Mouse (Mus musculus) liver, adult 2 months (tissue): Measurements from ENCODE around the gene Itpr2. TPM values are rescaled to one million over a fixed set of nuclear protein-coding genes. Genes with fewer than 3 reads are reported as not detected.

ENCODE experiments used
- DNase-seq: peaks from one replicate; pipeline ENCODE4 v3.0.0-alpha.2; 2011; ENCODE audit warnings: low read depth, low spot score; ENCODE audit errors: extremely low read depth
- H3K27ac ChIP-seq: fragments of 200-500 bp; replicated peaks from 2 replicates; pipeline ENCODE4 v1.5.1; 2012; ENCODE audit warnings: low read depth, mild to moderate bottlenecking, control low read depth, inconsistent platforms, low read length; ENCODE audit not compliant: insufficient read depth
- H3K27me3 ChIP-seq: fragments of 200-500 bp; 2 replicates; pipeline ENCODE4 v1.6.1; 2012; ENCODE audit warnings: mild to moderate bottlenecking, moderate library complexity, low read length, inconsistent platforms; ENCODE audit not compliant: control insufficient read depth, insufficient read depth
- H3K36me3 ChIP-seq: fragments of 200-500 bp; 2 replicates; pipeline ENCODE4 v1.6.1; 2012; ENCODE audit warnings: low read length, inconsistent platforms; ENCODE audit not compliant: control insufficient read depth, insufficient read depth
- H3K4me1 ChIP-seq: fragments of 200-500 bp; 2 replicates; pipeline ENCODE4 v1.6.1; 2011; ENCODE audit warnings: low read length; ENCODE audit not compliant: control insufficient read depth, insufficient read depth
- H3K4me3 ChIP-seq: fragments of 200-500 bp; 2 replicates; pipeline ENCODE4 v1.5.1; 2011; ENCODE audit warnings: low read depth, mild to moderate bottlenecking, control low read depth, low read length, moderate library complexity; ENCODE audit not compliant: insufficient read depth
- H3K79me2 ChIP-seq: fragments of 200-500 bp; 2 replicates; pipeline ENCODE4 v1.6.1; 2012; ENCODE audit warnings: inconsistent platforms, mild to moderate bottlenecking, low read length, moderate library complexity; ENCODE audit not compliant: control insufficient read depth, insufficient read depth
- H3K9ac ChIP-seq: fragments of 200-500 bp; 2 replicates; pipeline ENCODE4 v1.6.1; 2012; ENCODE audit warnings: low read depth, mild to moderate bottlenecking, control low read depth, inconsistent platforms, low read length
- CTCF ChIP-seq: fragments of 200-500 bp; IDR thresholded peaks from 2 replicates; pipeline ENCODE4 v1.5.1; 2011; ENCODE audit warnings: low read depth, low read length, control low read depth
- POLR2A ChIP-seq: fragments of 200-500 bp; IDR thresholded peaks from 2 replicates; pipeline ENCODE4 v1.6.1; 2011; ENCODE audit warnings: low read length, control low read depth; ENCODE audit not compliant: insufficient read depth; ENCODE audit errors: extremely low read depth
- WGBS: fragments of 180-500 bp; shearing (Covaris S2); methylation state at CpG from one replicate; pipeline ENCODE4 v1.1.7; 2018; 5-methylcytosine and 5-hydroxymethylcytosine counted together
- polyA plus RNA-seq: library from polyadenylated mRNA; depleted of rRNA; stranded (reverse); fragments of >200 nt; gene quantifications from 2 replicates; pipeline ENCODE4 v1.2.3, GENCODE M21; 2012
- total RNA-seq: library from RNA; depleted of rRNA; stranded (reverse); fragments of >200 nt; gene quantifications from 2 replicates; pipeline ENCODE4 v1.2.3, GENCODE M21; 2014

The Itpr2 gene
- total and polyA plus RNA-seq, 2 experiments, result 9.5 to 22.9 TPM

- Histone ChIP-seq H3K4me3 (no peak overlapping the region), H3K4me1 (no peaks in the 10 kb centered on the region), H3K27me3 (no peaks in the 10 kb centered on the region), H3K27ac (no peak overlapping the region), H3K36me3 (peaks cover 27% of the 10 kb centered on the region), H3K9ac (no peak overlapping the region), H3K79me2 (no peaks in the 10 kb centered on the region)
- WGBS, result 98% methylated on average over 5 of the region's 5 CpGs
- TF ChIP-seq POLR2A (no peak), CTCF (no peak)
- no peak for DNase-seq
Measured at GRCm38 (mm10) chr6:146396253-146396652, 105.8 kb downstream of the Itpr2 start.

- H3K36me3 ChIP-seq, result peaks cover 27% of the 10 kb centered on the region
- H3K4me1 ChIP-seq, result no peaks in the 10 kb centered on the region
- no peaks in the 10 kb centered on the region for H3K27me3 ChIP-seq
- H3K27ac ChIP-seq, result no peak overlapping the region
- H3K79me2 ChIP-seq, result no peaks in the 10 kb centered on the region
- DNase-seq, result no peak
- no peak overlapping the region for H3K4me3 ChIP-seq
- TF ChIP-seq CTCF (no peak), POLR2A (no peak)
- WGBS, result 93% methylated on average over 4 of the region's 4 CpGs
- H3K9ac ChIP-seq, result no peak overlapping the region
Measured at GRCm38 (mm10) chr6:146395616-146396015, 106.4 kb downstream of the Itpr2 start.

GRCm38 (mm10) chr6:146392188-146392587, 109.8 kb downstream of the Itpr2 start:
- Histone ChIP-seq H3K27ac (no peak overlapping the region), H3K36me3 (peaks cover 41% of the 10 kb centered on the region), H3K9ac (no peak overlapping the region), H3K4me3 (no peak overlapping the region), H3K27me3 (no peaks in the 10 kb centered on the region), H3K79me2 (no peaks in the 10 kb centered on the region), H3K4me1 (no peaks in the 10 kb centered on the region)
- TF ChIP-seq POLR2A (no peak), CTCF (peak; percentile 49; the same call in 1 of the 2 replicates)
- no peak for DNase-seq
- WGBS, result 77% methylated on average over 2 of the region's 2 CpGs

GRCm38 (mm10) chr6:146390159-146390558, 111.9 kb downstream of the Itpr2 start:
- H3K27me3 ChIP-seq, result no peaks in the 10 kb centered on the region
- DNase-seq, result no peak
- WGBS, result 93% methylated on average over 4 of the region's 4 CpGs
- no peak overlapping the region for H3K27ac ChIP-seq
- no peak overlapping the region for H3K4me3 ChIP-seq
- no peak overlapping the region for H3K9ac ChIP-seq
- H3K4me1 ChIP-seq, result no peaks in the 10 kb centered on the region
- TF ChIP-seq CTCF (peak; percentile 29; the same call in 1 of the 2 replicates), POLR2A (no peak)
- H3K36me3 ChIP-seq, result peaks cover 35% of the 10 kb centered on the region
- H3K79me2 ChIP-seq, result no peaks in the 10 kb centered on the region

GRCm38 (mm10) chr6:146388010-146388409, 114.0 kb downstream of the Itpr2 start:
- Histone ChIP-seq H3K4me1 (no peaks in the 10 kb centered on the region), H3K9ac (no peak overlapping the region), H3K27me3 (no peaks in the 10 kb centered on the region), H3K4me3 (no peak overlapping the region), H3K79me2 (no peaks in the 10 kb centered on the region), H3K27ac (no peak overlapping the region), H3K36me3 (peaks cover 34% of the 10 kb centered on the region)
- TF ChIP-seq CTCF (no peak), POLR2A (no peak)
- DNase-seq, result no peak
- WGBS, result 94% methylated on average over 4 of the region's 4 CpGs

GRCm38 (mm10) chr6:146387039-146387713, 114.8 kb downstream of the Itpr2 start:
- Histone ChIP-seq H3K27ac (no peak overlapping the region), H3K36me3 (peaks cover 34% of the 10 kb centered on the region), H3K27me3 (no peaks in the 10 kb centered on the region), H3K4me3 (no peak overlapping the region), H3K79me2 (no peaks in the 10 kb centered on the region), H3K4me1 (no peaks in the 10 kb centered on the region), H3K9ac (no peak overlapping the region)
- 71% methylated on average over 6 of the region's 6 CpGs for WGBS
- TF ChIP-seq CTCF (no peak), POLR2A (no peak)
- no peak for DNase-seq
